Mouse (Mus musculus) neural tube, embryonic 15.5 days (tissue): ENCODE results near the gene Gpr55. TPM values are rescaled to one million over a fixed set of nuclear protein-coding genes. Genes with fewer than 3 reads are reported as not detected.
A peak's percentile ranks its signal among the peaks of the same experiment; 100 is the strongest.

ENCODE experiments used
- ATAC-seq: fragments of 200-750 bp; cut with Nextera tagmentation; 2 replicates; pipeline ENCODE4 v1.8.0; 2017; ENCODE audit warnings: mild to moderate bottlenecking, moderate TSS enrichment, moderate library complexity; ENCODE audit not compliant: low FRiP score
- H3K27ac ChIP-seq: fragments of 300-500 bp; sonication (generic); replicated peaks from 2 replicates; pipeline ENCODE4 v1.5.1; 2015; ENCODE audit warnings: mild to moderate bottlenecking, inconsistent platforms
- H3K27me3 ChIP-seq: fragments of 300-500 bp; sonication (generic); replicated peaks from 2 replicates; pipeline ENCODE4 v1.6.1; 2015; ENCODE audit warnings: inconsistent platforms
- H3K36me3 ChIP-seq: fragments of 300-500 bp; sonication (generic); 2 replicates; pipeline ENCODE4 v1.6.1; 2015; ENCODE audit warnings: inconsistent platforms
- H3K4me1 ChIP-seq: fragments of 300-500 bp; sonication (generic); 2 replicates; pipeline ENCODE4 v1.6.1; 2015; ENCODE audit warnings: inconsistent platforms
- H3K4me2 ChIP-seq: fragments of 300-500 bp; sonication (generic); 2 replicates; pipeline ENCODE4 v1.6.1; 2015; ENCODE audit warnings: inconsistent platforms, mild to moderate bottlenecking, moderate library complexity
- H3K4me3 ChIP-seq: fragments of 300-500 bp; sonication (generic); replicated peaks from 2 replicates; pipeline ENCODE4 v1.5.1; 2015; ENCODE audit warnings: mild to moderate bottlenecking, inconsistent platforms
- H3K9ac ChIP-seq: fragments of 300-500 bp; sonication (generic); replicated peaks from 2 replicates; pipeline ENCODE4 v1.6.1; 2015; ENCODE audit warnings: mild to moderate bottlenecking, inconsistent platforms
- H3K9me3 ChIP-seq: fragments of 300-500 bp; sonication (generic); replicated peaks from 2 replicates; pipeline ENCODE4 v1.6.1; 2016; ENCODE audit warnings: inconsistent platforms
- WGBS: fragments of 180-500 bp; shearing (Covaris S2); methylation state at CpG from one replicate; pipeline ENCODE4 v1.1.7; 2015; ENCODE audit warnings: mixed read lengths; 5-methylcytosine and 5-hydroxymethylcytosine counted together
- polyA plus RNA-seq: library from polyadenylated mRNA; unstranded; fragments of >200 nt; fragmentation: Nextera tagmentation; extraction: Ambion mirVana; gene quantifications from 2 replicates; pipeline ENCODE4 v1.2.1, GENCODE M21; 2015

Gene Gpr55
- polyA plus RNA-seq, 1 experiment from 2014 or later, result 0.10 TPM

- no peaks in the 10 kb centered on the region for H3K9me3 ChIP-seq
- 60% methylated on average over 7 of the region's 7 CpGs for WGBS
- H3K4me1 ChIP-seq, result no peaks in the 10 kb centered on the region
- H3K4me2 ChIP-seq, result no peak overlapping the region
- H3K4me3 ChIP-seq, result no peak overlapping the region
- H3K27ac ChIP-seq, result no peak overlapping the region
- no peak overlapping the region for H3K9ac ChIP-seq
- H3K27me3 ChIP-seq, result no peaks in the 10 kb centered on the region
- ATAC-seq, result no peak
- no peaks in the 10 kb centered on the region for H3K36me3 ChIP-seq
Observed at GRCm38 (mm10) chr1:85981738-85982357, 21.0 kb upstream of the Gpr55 start.

GRCm38 (mm10) chr1:85977709-85978108 lies 16.9 kb upstream of the Gpr55 start:
- ATAC-seq, result no peak
- H3K36me3 ChIP-seq, result no peaks in the 10 kb centered on the region
- H3K27me3 ChIP-seq, result no peaks in the 10 kb centered on the region
- no peak overlapping the region for H3K4me3 ChIP-seq
- no peak overlapping the region for H3K4me2 ChIP-seq
- no peaks in the 10 kb centered on the region for H3K9me3 ChIP-seq
- no peak overlapping the region for H3K9ac ChIP-seq
- H3K4me1 ChIP-seq, result no peaks in the 10 kb centered on the region
- no peak overlapping the region for H3K27ac ChIP-seq
- 81% methylated on average over 3 of the region's 3 CpGs for WGBS

GRCm38 (mm10) chr1:85973468-85973877 lies 12.7 kb upstream of the Gpr55 start:
- Histone ChIP-seq H3K4me2 (no peak overlapping the region), H3K9ac (no peak overlapping the region), H3K9me3 (no peaks in the 10 kb centered on the region), H3K27me3 (no peaks in the 10 kb centered on the region), H3K4me1 (no peaks in the 10 kb centered on the region), H3K27ac (no peak overlapping the region), H3K36me3 (no peaks in the 10 kb centered on the region), H3K4me3 (no peak overlapping the region)
- ATAC-seq, result no peak
- 90% methylated on average over 2 of the region's 2 CpGs for WGBS

GRCm38 (mm10) chr1:85972341-85972740 lies 11.5 kb upstream of the Gpr55 start:
- Histone ChIP-seq H3K4me3 (no peak overlapping the region), H3K27ac (no peak overlapping the region), H3K4me2 (no peak overlapping the region), H3K27me3 (no peaks in the 10 kb centered on the region), H3K36me3 (no peaks in the 10 kb centered on the region), H3K9ac (no peak overlapping the region), H3K9me3 (no peaks in the 10 kb centered on the region), H3K4me1 (no peaks in the 10 kb centered on the region)
- WGBS, result 72% methylated on average over 3 of the region's 3 CpGs
- ATAC-seq, result no peak

- Histone ChIP-seq H3K4me2 (no peak overlapping the region), H3K4me3 (no peak overlapping the region), H3K9me3 (no peaks in the 10 kb centered on the region), H3K36me3 (no peaks in the 10 kb centered on the region), H3K27ac (no peak overlapping the region), H3K9ac (no peak overlapping the region), H3K27me3 (no peaks in the 10 kb centered on the region), H3K4me1 (no peaks in the 10 kb centered on the region)
- ATAC-seq, result no peak
- WGBS, result 92% methylated on average over 3 of the region's 3 CpGs
Observed at GRCm38 (mm10) chr1:85971070-85971469, 10.3 kb upstream of the Gpr55 start.

GRCm38 (mm10) chr1:85969519-85969918 lies 8.7 kb upstream of the Gpr55 start:
- WGBS, result 67% methylated on average over 1 of the region's 1 CpGs
- Histone ChIP-seq H3K4me3 (no peak overlapping the region), H3K4me2 (no peak overlapping the region), H3K27me3 (no peaks in the 10 kb centered on the region), H3K36me3 (no peaks in the 10 kb centered on the region), H3K9me3 (no peaks in the 10 kb centered on the region), H3K9ac (no peak overlapping the region), H3K27ac (peak overlapping the region; percentile 54), H3K4me1 (no peaks in the 10 kb centered on the region)
- ATAC-seq, result peak; percentile 74; the same call in 1 of the 2 replicates

GRCm38 (mm10) chr1:85969081-85969480 lies 8.3 kb upstream of the Gpr55 start:
- 67% methylated on average over 1 of the region's 1 CpGs for WGBS
- no peak overlapping the region for H3K4me3 ChIP-seq
- no peaks in the 10 kb centered on the region for H3K27me3 ChIP-seq
- peak overlapping the region; percentile 54 for H3K27ac ChIP-seq
- no peaks in the 10 kb centered on the region for H3K36me3 ChIP-seq
- no peak overlapping the region for H3K9ac ChIP-seq
- no peaks in the 10 kb centered on the region for H3K4me1 ChIP-seq
- H3K4me2 ChIP-seq, result no peak overlapping the region
- ATAC-seq, result peak; percentile 63; the same call in 1 of the 2 replicates
- H3K9me3 ChIP-seq, result no peaks in the 10 kb centered on the region

- Histone ChIP-seq H3K27ac (no peak overlapping the region), H3K36me3 (no peaks in the 10 kb centered on the region), H3K9ac (no peak overlapping the region), H3K4me2 (no peak overlapping the region), H3K4me1 (no peaks in the 10 kb centered on the region), H3K27me3 (no peaks in the 10 kb centered on the region), H3K9me3 (no peaks in the 10 kb centered on the region), H3K4me3 (no peak overlapping the region)
- WGBS, result 70% methylated on average over 3 of the region's 3 CpGs
- no peak for ATAC-seq
Observed at GRCm38 (mm10) chr1:85965856-85966255, 5.0 kb upstream of the Gpr55 start.

- Histone ChIP-seq H3K4me2 (no peak overlapping the region), H3K27ac (no peak overlapping the region), H3K9ac (no peak overlapping the region), H3K27me3 (no peaks in the 10 kb centered on the region; the same call in 1 of the 2 replicates), H3K36me3 (no peaks in the 10 kb centered on the region), H3K4me3 (no peak overlapping the region), H3K9me3 (no peaks in the 10 kb centered on the region), H3K4me1 (no peaks in the 10 kb centered on the region)
- no peak for ATAC-seq
- 90% methylated on average over 3 of the region's 3 CpGs for WGBS
Observed at GRCm38 (mm10) chr1:85962081-85962480, 1.3 kb upstream of the Gpr55 start.

DNA sequence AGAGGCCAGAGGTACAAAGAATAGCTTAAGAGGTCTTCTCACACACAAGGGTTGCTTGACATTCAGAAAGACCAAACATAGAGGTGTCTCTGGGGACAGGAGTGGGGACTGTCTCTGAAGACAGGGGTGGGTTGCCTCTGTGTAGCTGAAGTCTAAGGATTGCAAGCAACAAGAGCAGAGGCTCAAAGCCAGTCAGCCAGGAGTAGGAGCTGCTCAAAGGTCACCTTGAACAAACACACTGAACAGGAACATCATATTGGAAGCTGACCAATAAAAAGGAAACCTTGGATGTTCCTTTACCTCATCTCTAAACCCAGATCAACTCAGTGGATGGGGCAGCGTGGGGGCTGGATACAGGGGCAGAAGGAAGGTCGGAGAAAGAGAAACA lies 924 bp downstream of the Gpr55 start:
- ATAC-seq, result no peak
- Histone ChIP-seq H3K9ac (no peak overlapping the region), H3K9me3 (no peaks in the 10 kb centered on the region), H3K36me3 (no peaks in the 10 kb centered on the region), H3K27me3 (no peaks in the 10 kb centered on the region; the same call in 1 of the 2 replicates), H3K4me1 (no peaks in the 10 kb centered on the region), H3K4me3 (no peak overlapping the region), H3K27ac (no peak overlapping the region), H3K4me2 (no peak overlapping the region)
- 70% methylated on average over 2 of the region's 2 CpGs for WGBS

GRCm38 (mm10) chr1:85959129-85959888 lies 1.5 kb downstream of the Gpr55 start:
- H3K4me3 ChIP-seq, result no peak overlapping the region
- WGBS, result 78% methylated on average over 6 of the region's 6 CpGs
- no peaks in the 10 kb centered on the region for H3K36me3 ChIP-seq
- H3K4me2 ChIP-seq, result no peak overlapping the region
- no peaks in the 10 kb centered on the region for H3K9me3 ChIP-seq
- no peak for ATAC-seq
- H3K9ac ChIP-seq, result no peak overlapping the region
- no peaks in the 10 kb centered on the region; the same call in 1 of the 2 replicates for H3K27me3 ChIP-seq
- no peak overlapping the region for H3K27ac ChIP-seq
- no peaks in the 10 kb centered on the region for H3K4me1 ChIP-seq

DNA sequence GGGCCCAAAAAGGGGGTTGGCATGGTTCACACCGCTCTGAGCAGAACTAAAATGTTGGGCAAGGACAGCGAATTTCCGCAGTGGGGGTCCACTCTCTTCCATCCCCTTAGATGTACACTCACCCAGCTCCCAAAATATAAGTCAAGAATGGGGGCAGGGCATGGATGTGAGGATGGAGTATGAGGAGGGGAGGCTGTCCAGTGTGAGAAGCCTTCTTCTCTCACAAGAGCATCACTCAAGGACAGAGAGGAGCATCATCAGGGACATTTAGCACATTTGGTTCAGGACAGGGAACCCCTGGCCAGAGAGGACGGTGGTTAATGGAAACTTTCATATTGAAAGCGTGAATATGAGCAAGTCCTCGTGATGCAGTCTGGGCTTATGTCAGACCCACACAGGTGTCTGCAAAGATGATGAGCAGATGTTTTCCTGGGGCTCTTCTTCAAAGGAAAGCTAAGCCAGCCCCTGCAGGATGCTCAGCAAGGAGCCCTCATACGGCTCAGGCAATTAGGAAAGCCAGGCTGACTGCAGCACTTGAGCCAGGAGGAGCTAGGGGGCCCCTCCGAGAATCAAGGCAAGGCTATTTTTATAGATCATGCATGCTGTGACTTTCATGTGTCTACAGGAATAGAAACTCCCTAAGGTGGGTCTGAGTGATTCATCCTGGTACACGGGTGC lies 2.7 kb downstream of the Gpr55 start:
- ATAC-seq, result no peak

More for the DNA sequence above, 2.7 kb downstream of the Gpr55 start:
- WGBS, result 47% methylated on average over 9 of the region's 9 CpGs
- H3K27ac ChIP-seq, result no peak overlapping the region
- H3K9me3 ChIP-seq, result no peaks in the 10 kb centered on the region
- no peak overlapping the region for H3K4me3 ChIP-seq
- no peaks in the 10 kb centered on the region for H3K4me1 ChIP-seq
- no peak overlapping the region for H3K9ac ChIP-seq
- no peak overlapping the region for H3K4me2 ChIP-seq
- H3K36me3 ChIP-seq, result no peaks in the 10 kb centered on the region
- H3K27me3 ChIP-seq, result no peaks in the 10 kb centered on the region; the same call in 1 of the 2 replicates
